Mouse (Mus musculus) left cerebral cortex, adult 18-20 months (tissue): ENCODE measurements at regions not wholly inside any gene's neighbourhood (a gene's known extent, or its start where the extent isn't known, plus 50 kb on each side); places are given as distances from the start of the nearest gene placed in this dataset.

Experiments
- DNase-seq, 2 experiments: peaks; one replicate each; pipeline ENCODE4 v3.0.0; 2021 to 2022; ENCODE audit warnings: low spot score in 2 of 2, mixed read lengths in 1 of 2

DNA sequence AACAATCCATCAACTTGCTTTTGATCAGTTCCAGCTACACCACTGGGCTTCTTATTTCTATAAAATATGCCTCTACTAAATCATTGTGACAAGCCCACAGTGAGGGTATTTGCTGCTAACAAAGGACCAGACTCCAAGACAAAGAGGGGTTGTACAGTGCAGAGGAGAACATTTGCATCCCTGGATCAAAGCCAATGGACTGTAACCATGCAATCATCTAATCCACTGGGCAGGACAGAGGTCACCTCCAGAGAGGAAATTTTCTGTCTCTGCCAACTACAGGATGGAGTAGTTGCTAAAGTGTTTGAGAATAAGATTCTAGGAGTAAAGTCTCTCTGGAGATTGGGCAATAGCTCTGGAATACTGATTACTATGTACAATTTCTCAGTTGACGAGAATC is 272.9 kb downstream of the Cox7c start:
- DNase-seq: no peak

- no peak for DNase-seq
Measured at GRCm38 (mm10) chr13:85771027-85771681, 275.6 kb downstream of the Cox7c start.

DNA sequence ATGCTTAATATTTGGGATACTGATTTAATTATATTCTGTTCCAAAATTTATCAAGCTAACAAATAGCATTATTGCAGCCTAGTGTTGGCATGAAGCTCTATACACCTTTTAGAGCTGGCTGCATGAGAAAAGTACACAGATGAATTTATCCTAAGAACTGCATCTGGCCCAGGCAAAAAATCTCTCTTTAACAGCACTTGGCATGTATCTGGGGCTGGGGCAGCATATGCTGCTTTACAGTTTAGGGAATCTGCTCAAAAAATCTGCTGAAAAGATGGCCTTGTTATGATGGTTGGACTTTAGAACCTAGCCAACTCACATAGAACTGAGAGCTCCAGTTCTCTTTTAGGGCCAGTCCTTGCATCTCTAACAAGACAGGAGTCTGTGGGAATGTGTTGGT is 276.2 kb downstream of the Cox7c start:
- peak in 1 of 2 experiments; percentile 2 for DNase-seq

DNA sequence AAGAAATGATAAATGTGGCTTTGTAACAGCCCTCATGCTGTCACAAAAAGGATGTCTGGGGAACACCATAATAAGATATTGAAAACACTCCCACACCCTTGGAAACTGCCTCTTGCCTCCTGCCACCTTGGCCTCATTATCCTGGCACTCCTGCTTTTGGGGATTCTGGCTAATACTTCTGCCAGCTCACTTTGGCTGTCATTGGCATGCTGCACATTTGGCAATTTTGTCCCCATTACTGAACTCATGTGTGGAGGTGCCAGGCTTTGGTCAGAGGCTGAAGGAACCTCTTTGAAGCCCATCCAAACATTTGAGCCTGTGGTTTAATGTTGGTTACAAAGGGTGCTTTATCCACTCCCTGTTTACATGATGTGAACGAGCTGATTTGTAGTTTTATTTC is 278.2 kb downstream of the Cox7c start:
- DNase-seq: no peak

- DNase-seq: no peak
Measured at GRCm38 (mm10) chr13:85724616-85725015, 322.1 kb downstream of the Cox7c start.

DNA sequence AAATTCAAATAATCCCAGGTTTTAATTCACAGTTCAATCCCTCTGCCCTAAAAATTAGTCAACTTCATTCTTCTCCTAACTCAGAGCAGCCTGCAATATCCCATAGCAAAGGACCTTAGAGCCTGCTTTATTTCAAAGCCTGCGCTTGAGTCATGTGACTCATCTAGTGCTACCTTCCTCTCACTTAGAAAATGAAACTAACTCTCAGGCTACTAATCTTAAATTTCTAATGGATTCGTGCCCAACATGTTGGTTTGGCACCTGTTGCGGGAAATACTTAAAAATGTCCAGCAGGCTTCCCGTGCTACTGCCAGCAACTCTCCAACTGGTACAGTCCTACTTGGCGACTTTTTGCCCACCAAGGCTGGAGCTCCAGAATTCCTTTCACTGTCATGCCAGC is 322.6 kb downstream of the Cox7c start:
- no peak for DNase-seq

DNA sequence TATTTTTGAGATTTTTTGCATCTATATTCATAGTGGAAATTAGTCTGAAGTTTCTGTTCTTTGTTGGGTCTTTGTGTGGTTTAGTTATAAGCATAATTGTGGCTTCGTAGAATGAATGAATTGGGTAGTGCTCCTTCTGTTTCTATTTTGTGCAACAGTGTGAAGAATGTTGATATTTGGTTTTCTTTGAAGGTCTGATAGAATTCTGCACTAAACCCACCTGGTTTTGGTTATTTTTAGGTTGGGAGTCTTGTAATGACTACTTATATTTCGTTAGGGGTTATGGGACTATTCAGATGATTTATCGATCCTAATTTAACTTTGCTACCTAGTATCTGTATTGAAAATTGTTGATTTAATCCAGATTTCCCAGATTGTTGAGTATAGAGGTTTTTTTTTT is 326.4 kb downstream of the Cox7c start:
- no peak for DNase-seq

DNA sequence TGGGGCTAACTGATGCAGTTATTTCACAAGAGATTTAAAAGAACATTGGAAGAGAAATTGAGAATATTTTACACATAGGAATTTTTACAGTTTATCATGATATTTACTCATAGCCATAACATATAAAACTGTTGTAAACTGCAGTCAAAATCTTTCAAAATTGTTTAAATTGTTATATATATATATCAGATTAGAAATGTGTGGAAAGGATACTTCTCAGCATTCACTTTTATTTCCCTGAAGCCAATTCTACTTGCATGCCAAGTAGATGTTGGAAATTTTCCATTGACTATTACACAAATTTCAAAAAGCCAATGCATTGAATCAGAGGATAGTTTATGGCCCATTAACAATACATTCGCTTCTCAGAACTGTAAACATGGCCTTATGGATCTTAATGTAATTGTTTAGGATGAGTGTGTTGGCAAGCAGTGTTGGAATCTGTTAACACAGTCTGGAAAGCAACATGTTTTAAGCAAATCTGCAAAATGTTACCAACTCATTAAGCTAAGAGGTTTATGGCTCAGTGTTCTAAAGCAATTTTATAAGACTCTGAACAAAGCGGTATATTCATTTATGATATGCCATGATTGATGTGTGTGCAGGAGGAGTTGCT is 330.7 kb downstream of the Cox7c start:
- no peak for DNase-seq

DNA sequence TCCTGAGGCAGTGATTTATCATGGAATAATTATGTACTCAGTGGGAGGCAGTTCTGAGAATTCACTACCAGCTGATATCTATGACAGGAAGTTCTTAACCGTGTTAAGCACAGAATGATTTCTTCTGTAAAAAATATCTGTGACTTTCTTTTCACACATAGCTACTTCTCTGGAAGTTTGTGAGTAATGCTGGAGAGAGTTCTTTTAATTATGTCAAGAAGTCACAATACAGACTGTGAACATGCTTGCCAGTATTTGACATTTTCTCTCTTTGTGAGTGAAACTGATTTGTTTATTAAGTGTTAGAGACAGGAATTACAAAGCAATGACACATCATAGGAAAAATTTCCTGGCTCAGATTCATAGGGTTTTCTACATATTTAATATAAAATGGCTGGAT is 354.3 kb downstream of the Cox7c start:
- no peak for DNase-seq
